Mouse (Mus musculus) lung, postnatal 0 days (tissue): ENCODE data around the gene Ptgir. TPM values are rescaled to one million over a fixed set of nuclear protein-coding genes. Genes with fewer than 3 reads are reported as not detected.

Experiments used
- ATAC-seq: fragments of 200-750 bp; cut with Nextera tagmentation; 2 replicates; pipeline ENCODE4 v1.8.0; 2017; ENCODE audit warnings: moderate library complexity
- DNase-seq: peaks from one replicate; pipeline ENCODE4 v3.0.0-alpha.2; 2016; ENCODE audit warnings: low spot score
- H3K27ac ChIP-seq: fragments of 300-500 bp; sonication (generic); 2 replicates; pipeline ENCODE4 v1.5.1; 2014; ENCODE audit warnings: antibody characterized with exemption, mild to moderate bottlenecking, low read length, mixed read lengths
- H3K27me3 ChIP-seq: fragments of 300-500 bp; sonication (generic); replicated peaks from 2 replicates; pipeline ENCODE4 v1.6.1; 2014; ENCODE audit warnings: low read length, mixed read lengths; ENCODE audit not compliant: insufficient read depth
- H3K36me3 ChIP-seq: fragments of 300-500 bp; sonication (generic); 2 replicates; pipeline ENCODE4 v1.6.1; 2014; ENCODE audit warnings: low read length, mixed read lengths; ENCODE audit not compliant: insufficient read depth
- H3K4me1 ChIP-seq: fragments of 300-500 bp; sonication (generic); 2 replicates; pipeline ENCODE4 v1.6.1; 2014; ENCODE audit warnings: antibody characterized with exemption, low read depth, low read length, mixed read lengths; ENCODE audit not compliant: insufficient read depth
- H3K4me2 ChIP-seq: fragments of 300-500 bp; sonication (generic); replicated peaks from 2 replicates; pipeline ENCODE4 v1.6.1; 2014; ENCODE audit warnings: low read depth, mild to moderate bottlenecking, low read length, moderate library complexity, mixed read lengths
- H3K4me3 ChIP-seq: fragments of 300-500 bp; sonication (generic); 2 replicates; pipeline ENCODE4 v1.5.1; 2014; ENCODE audit warnings: low read depth, low read length
- H3K9ac ChIP-seq: fragments of 300-500 bp; sonication (generic); replicated peaks from 2 replicates; pipeline ENCODE4 v1.6.1; 2014; ENCODE audit warnings: low read depth, mild to moderate bottlenecking
- H3K9me3 ChIP-seq: fragments of 300-500 bp; sonication (generic); 2 replicates; pipeline ENCODE4 v1.6.1; 2016; ENCODE audit warnings: low read length, mixed read lengths
- CTCF ChIP-seq: IDR thresholded peaks from 2 replicates; pipeline ENCODE4 v1.5.1; 2016; ENCODE audit warnings: antibody characterized with exemption, mild to moderate bottlenecking
- EP300 ChIP-seq: IDR thresholded peaks from 2 replicates; pipeline ENCODE4 v1.6.1; 2016; ENCODE audit warnings: antibody characterized with exemption, mild to moderate bottlenecking, control low read depth
- WGBS: fragments of 180-500 bp; shearing (Covaris S2); extraction: QIAGEN DNeasy Blood & Tissue Kit; methylation state at CpG from one replicate; pipeline ENCODE4 v1.1.7; 2014; 5-methylcytosine and 5-hydroxymethylcytosine counted together
- polyA plus RNA-seq: library from polyadenylated mRNA; unstranded; fragments of >200 nt; fragmentation: Nextera tagmentation; extraction: Ambion mirVana; gene quantifications from 2 replicates; pipeline ENCODE4 v1.2.1, GENCODE M21; 2015

The Ptgir gene
- polyA plus RNA-seq, 1 experiment from 2014 or later, result 2.0 TPM

DNA sequence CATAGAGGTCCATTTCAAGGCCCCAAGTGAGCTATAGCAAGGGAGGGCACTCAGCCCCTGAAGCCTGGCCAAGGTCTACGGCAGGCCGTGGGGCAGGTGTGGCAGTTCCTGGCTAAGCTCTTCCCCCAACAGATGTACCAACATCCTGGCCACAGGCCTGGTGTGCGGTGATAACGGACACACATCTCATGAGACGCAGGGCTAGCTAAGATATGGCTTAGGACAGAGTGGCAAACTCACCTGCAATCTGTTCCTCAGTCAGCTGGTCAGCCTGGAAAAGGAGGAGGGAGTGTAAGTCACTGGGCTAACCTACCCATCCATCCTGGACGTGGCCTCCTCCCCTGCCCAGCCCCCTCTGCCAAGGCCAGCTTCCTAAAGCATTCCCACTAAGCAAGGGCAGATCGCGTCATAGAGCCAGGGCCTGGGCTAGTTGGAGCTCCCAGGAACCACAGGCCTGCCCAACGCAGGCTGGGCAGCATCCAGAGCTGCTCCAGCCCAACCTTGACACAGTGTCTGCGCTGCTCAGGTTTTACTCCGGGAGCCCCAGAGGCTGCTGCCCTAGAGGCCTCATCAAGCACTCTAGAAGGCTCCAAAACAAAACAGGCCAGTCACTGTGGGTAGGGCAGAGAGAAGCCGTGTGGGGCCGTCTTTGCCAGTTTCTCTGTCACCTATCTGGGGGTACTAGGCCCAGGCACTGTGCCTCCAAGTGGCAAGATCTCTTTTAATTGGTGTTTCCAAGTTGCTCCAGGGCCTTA, 13.3 kb downstream of the Ptgir start:
- DNase-seq (no peak), ATAC-seq (no peak)
- Histone ChIP-seq H3K27me3 (no peaks in the 10 kb centered on the region), H3K4me2 (no peak overlapping the region), H3K36me3 (peaks cover 21% of the 10 kb centered on the region), H3K9me3 (no peaks in the 10 kb centered on the region), H3K4me3 (no peak overlapping the region), H3K9ac (no peak overlapping the region), H3K4me1 (peaks cover 16% of the 10 kb centered on the region), H3K27ac (no peak overlapping the region)
- WGBS, result 72% methylated on average over 12 of the region's 13 CpGs
- no peak for TF ChIP-seq EP300
- TF ChIP-seq CTCF, result no peak

DNA sequence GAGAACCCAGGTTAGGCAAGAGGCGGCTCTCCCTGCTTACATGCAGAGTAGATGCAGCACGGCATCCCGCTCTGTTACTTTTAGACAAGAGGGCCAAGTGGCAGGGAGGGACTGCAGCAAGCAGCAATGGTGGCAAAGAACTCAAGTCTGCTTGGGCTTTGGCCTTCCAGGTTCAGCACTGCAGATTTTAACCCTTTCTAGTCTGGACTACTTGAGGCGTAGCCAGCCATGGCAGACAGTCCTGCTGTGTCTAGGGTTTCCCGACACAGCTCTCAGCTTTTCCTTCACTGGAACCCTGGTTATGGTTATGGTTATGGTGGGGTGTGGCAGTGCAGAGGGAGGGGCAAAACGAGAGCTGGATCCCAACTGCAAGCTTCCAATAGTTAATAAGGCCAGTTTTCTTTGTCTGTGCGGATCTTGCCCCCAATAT, 13.9 kb downstream of the Ptgir start:
- WGBS, result 82% methylated on average over 7 of the region's 7 CpGs
- no peak overlapping the region for H3K4me2 ChIP-seq
- H3K4me1 ChIP-seq, result peaks cover 16% of the 10 kb centered on the region
- DNase-seq (no peak), ATAC-seq (no peak)
- no peak overlapping the region for H3K4me3 ChIP-seq
- no peak overlapping the region for H3K9ac ChIP-seq
- no peak overlapping the region for H3K27ac ChIP-seq
- H3K36me3 ChIP-seq, result peaks cover 21% of the 10 kb centered on the region
- no peak for TF ChIP-seq EP300
- no peak for TF ChIP-seq CTCF
- H3K27me3 ChIP-seq, result no peaks in the 10 kb centered on the region
- H3K9me3 ChIP-seq, result no peaks in the 10 kb centered on the region

DNA sequence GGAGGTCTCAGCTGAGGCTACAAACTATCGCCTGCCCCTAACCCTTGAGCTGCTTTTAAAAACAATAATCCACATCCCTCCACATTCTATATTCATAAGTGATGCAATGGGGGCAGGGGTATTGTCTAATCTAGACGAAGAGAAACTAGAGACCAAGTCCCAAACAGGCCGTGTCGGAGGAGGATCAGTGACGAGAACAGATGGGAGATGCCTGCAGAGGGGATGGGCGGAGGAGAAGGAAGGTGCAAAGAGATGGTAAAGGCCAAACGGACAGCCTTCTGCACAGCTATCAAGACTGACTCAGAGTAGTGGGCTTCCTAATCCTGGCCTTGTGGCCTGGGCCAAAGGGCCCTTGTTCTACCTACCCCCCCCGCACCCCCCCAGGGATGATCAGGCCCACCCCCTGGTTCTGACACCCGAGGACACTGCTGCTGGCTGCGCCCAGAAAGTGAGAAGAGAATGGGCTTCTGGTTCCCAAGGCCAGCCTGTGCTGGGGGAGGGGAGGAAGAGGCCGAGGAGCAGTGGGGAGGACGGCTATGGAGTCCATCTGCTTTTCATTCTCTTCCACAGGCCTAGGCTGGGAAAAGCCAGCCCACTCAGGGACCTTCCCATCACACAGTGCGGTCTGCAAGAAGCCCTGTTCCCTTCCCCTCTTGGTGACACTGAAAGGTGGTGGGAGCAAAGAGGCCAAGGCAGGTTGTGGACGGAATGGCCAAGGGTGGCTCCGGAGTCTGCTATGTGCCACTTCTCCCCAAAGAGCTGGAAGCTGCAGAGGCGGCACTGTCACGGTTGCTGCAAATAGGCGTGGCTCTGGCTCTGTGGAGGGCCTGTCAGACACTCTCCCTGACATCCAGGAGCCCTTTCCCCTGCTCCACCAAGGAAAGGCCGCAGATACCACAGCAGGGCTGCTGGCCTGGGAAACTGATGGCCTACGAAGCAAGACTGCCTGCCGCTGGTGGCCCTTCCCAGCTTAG, 14.8 kb downstream of the Ptgir start:
- DNase-seq, result no peak
- H3K36me3 ChIP-seq, result peaks cover 18% of the 10 kb centered on the region

DNA sequence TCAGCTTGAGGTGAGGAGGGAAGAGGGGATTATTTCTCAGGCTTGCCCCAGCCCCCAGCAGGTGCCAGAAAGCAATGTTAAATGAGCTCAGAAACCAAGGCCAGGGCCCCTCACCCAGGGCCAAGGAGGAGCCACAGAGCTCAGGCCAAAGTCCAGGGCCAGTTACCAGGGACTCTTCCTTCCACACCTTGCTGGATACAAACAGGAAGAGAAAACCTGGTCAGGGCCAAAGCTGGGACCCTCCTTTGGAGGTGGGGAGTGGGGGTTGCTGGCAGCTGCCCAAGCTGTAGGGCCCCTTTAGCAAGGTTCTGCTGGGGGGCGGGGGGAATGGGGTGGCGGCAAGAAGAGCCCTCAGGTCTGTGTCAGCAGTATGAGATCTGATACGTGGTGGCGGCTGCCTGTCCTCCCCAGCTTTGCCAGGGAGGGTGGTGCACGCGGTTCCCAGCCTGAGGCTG, 15.6 kb downstream of the Ptgir start:
- H3K4me2 ChIP-seq, result peak overlapping the region; percentile 97
- H3K9ac ChIP-seq, result no peak overlapping the region
- no peaks in the 10 kb centered on the region for H3K27me3 ChIP-seq
- peaks cover 16% of the 10 kb centered on the region for H3K4me1 ChIP-seq
- 32% methylated on average over 4 of the region's 6 CpGs for WGBS
- ATAC-seq (no peak), DNase-seq (no peak)
- TF ChIP-seq EP300, result no peak
- TF ChIP-seq CTCF, result no peak
- H3K27ac ChIP-seq, result 0 out of 2 replicates have a peak overlapping the region, but pooled peaks have one; percentile 38
- peak overlapping the region; percentile 90; the same call in 1 of the 2 replicates for H3K4me3 ChIP-seq
- H3K9me3 ChIP-seq, result no peaks in the 10 kb centered on the region
- H3K36me3 ChIP-seq, result peaks cover 13% of the 10 kb centered on the region

More for the DNA sequence above, 14.8 kb downstream of the Ptgir start:
- TF ChIP-seq EP300 (no peak), CTCF (no peak)
- no peaks in the 10 kb centered on the region for H3K27me3 ChIP-seq
- ATAC-seq, result no peak
- no peak overlapping the region for H3K9ac ChIP-seq
- H3K4me2 ChIP-seq, result peak overlapping the region; percentile 97; the same call in 1 of the 2 replicates
- 0 out of 2 replicates have a peak overlapping the region, but pooled peaks have one; percentile 38 for H3K27ac ChIP-seq
- no peaks in the 10 kb centered on the region for H3K9me3 ChIP-seq
- no peak overlapping the region for H3K4me3 ChIP-seq
- H3K4me1 ChIP-seq, result peaks cover 16% of the 10 kb centered on the region
- WGBS, result 55% methylated on average over 21 of the region's 21 CpGs

DNA sequence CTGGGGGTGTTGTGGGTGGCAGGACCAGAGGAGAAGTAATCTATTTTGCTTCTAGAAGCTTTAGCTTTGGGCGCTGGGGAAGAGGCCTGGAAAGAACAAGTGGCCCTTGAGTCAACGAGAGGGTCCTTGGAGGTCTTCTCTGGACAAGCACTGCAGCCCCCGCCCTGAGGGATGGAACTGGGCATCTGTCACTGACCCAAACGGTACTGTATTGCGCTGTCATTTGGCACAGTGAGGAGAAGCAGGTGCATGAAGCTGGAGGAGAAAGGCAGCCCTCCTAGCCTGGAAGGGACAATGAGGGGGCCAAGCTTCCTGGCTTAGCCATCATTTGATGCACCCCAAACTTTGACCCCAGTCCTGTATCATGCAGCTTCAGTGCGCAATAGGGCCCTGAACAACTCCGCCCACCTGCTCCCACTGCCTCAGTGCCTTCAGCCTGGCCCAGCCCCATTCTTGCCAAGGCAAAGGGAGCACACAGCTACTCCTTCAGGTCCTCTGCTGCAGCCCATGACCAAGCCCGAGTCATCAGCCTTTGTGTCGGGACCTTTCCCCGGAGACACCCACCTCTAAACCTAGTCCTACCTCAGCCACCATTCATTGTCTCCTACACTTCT, 16.2 kb downstream of the Ptgir start:
- peak overlapping the region; percentile 97; the same call in 1 of the 2 replicates for H3K27ac ChIP-seq
- peak overlapping the region; percentile 97 for H3K4me2 ChIP-seq
- peaks cover 16% of the 10 kb centered on the region for H3K4me1 ChIP-seq
- WGBS, result 43% methylated on average over 10 of the region's 10 CpGs
- ATAC-seq (no peak), DNase-seq (peak; percentile 19)
- peak overlapping the region; percentile 87; the same call in 1 of the 2 replicates for H3K9ac ChIP-seq
- H3K36me3 ChIP-seq, result peaks cover 7% of the 10 kb centered on the region; the same call in 1 of the 2 replicates
- no peak for TF ChIP-seq CTCF
- TF ChIP-seq EP300, result no peak
- H3K9me3 ChIP-seq, result no peaks in the 10 kb centered on the region
- peak overlapping the region; percentile 90 for H3K4me3 ChIP-seq
- no peaks in the 10 kb centered on the region for H3K27me3 ChIP-seq
